Mouse (Mus musculus): ENCODE measurements at regions not wholly inside any gene's neighbourhood (a gene's known extent, or its start where the extent isn't known, plus 50 kb on each side); places are given as distances from the start of the nearest gene placed in this dataset.

DNA sequence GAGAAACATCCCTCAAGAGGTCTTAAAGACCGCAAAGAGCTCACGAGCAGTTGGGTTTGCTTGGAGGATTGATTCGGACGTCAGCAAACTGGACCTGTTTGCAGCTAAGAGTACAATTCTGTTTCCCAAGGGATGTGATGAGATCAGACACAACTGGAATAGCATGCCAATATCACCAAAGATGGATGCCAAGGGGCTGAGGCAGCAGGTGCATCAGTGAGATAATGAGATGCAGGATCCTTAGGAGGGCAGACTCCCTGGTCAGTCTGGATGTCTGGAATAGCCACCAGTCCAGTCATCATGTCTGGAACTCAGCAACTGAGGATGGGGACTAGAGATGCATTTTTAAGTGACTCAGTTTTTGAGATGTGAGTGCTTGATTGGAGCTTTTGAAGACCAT is 85.6 kb upstream of the Sgk1 start:
- no peak for TF ChIP-seq EP300 (IDR thresholded peaks at IDR 0.05; ENCODE audit: low read depth)
- TF ChIP-seq CTCF (IDR thresholded peaks at IDR 0.05; ENCODE audit: low read depth) = no peak

Measured in liver, embryonic 14.5 days (tissue).